Mouse (Mus musculus): ENCODE data around the gene Mllt6. TPM values are rescaled to one million over a fixed set of nuclear protein-coding genes. Genes with fewer than 3 reads are reported as not detected.
"Not testable (repeated sequence)": the region's sequence is repeated elsewhere in the genome, so short reads cannot be mapped to it uniquely, and the experiment has no call there.

Mllt6 gene
- polyA plus RNA-seq, 1 experiment = 8.2 TPM

GRCm38 (mm10) chr11:97644834-97645233, 18.4 kb upstream of the Mllt6 start:
- Histone ChIP-seq H3K4me1 (ENCODE audit: control insufficient read depth, insufficient read depth, low read length) (no peaks in the 10 kb centered on the region), H3K4me3 (ENCODE audit: control insufficient read depth, low read depth, low read length) (no peak overlapping the region), H3K27ac (ENCODE audit: control insufficient read depth, insufficient read depth, low read depth, low read length) (no peak overlapping the region), H3K27me3 (ENCODE audit: control insufficient read depth, insufficient read depth, low read length) (no peaks in the 10 kb centered on the region), H3K36me3 (ENCODE audit: control insufficient read depth, insufficient read depth, low read length) (no peaks in the 10 kb centered on the region)
- peak; percentile 44; the same call in 1 of the 2 replicates for TF ChIP-seq CTCF (IDR thresholded peaks at IDR 0.05; ENCODE audit: control insufficient read depth, insufficient read depth, insufficient replicate concordance, low read depth, low read length)
- no peak for TF ChIP-seq POLR2A (IDR thresholded peaks at IDR 0.05; ENCODE audit: control insufficient read depth, low read depth, low read length)

- not testable (repeated sequence) for H3K4me3 ChIP-seq (ENCODE audit: control insufficient read depth, low read depth, low read length)
Observed at GRCm38 (mm10) chr11:97648541-97648940, 14.7 kb upstream of the Mllt6 start.

DNA sequence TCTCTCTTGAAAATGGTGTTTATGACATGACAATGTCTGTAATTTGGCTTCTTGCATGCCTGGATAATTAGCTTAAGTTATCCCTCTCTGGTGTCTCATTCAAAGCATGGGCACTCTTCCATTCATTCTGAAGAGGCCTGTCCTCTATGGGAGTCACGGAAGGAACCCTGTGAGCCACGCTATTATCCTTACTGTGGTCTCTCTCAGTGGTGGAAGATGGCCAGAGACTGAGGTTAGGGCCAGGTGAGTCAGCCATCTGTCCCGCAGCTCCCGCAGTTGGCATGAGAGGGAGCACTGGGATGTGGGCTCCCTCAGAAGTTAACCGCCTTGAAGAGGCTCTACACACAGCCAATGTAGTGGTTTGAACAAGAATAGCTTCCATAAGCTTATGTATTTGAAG, 12.9 kb upstream of the Mllt6 start:
- Histone ChIP-seq H3K4me1 (ENCODE audit: control insufficient read depth, insufficient read depth, low read length) (no peaks in the 10 kb centered on the region), H3K4me3 (ENCODE audit: control insufficient read depth, low read depth, low read length) (no peak overlapping the region), H3K27ac (ENCODE audit: control insufficient read depth, insufficient read depth, low read depth, low read length) (no peak overlapping the region), H3K36me3 (ENCODE audit: control insufficient read depth, insufficient read depth, low read length) (no peaks in the 10 kb centered on the region), H3K27me3 (ENCODE audit: control insufficient read depth, insufficient read depth, low read length) (no peaks in the 10 kb centered on the region)
- TF ChIP-seq CTCF (IDR thresholded peaks at IDR 0.05; ENCODE audit: control insufficient read depth, insufficient read depth, insufficient replicate concordance, low read depth, low read length) (no peak), POLR2A (IDR thresholded peaks at IDR 0.05; ENCODE audit: control insufficient read depth, low read depth, low read length) (no peak)

More at GRCm38 (mm10) chr11:97648541-97648940, 14.7 kb upstream of the Mllt6 start:
- not testable (repeated sequence) for H3K36me3 ChIP-seq (ENCODE audit: control insufficient read depth, insufficient read depth, low read length); H3K27me3 ChIP-seq (ENCODE audit: control insufficient read depth, insufficient read depth, low read length); H3K27ac ChIP-seq (ENCODE audit: control insufficient read depth, insufficient read depth, low read depth, low read length); H3K4me1 ChIP-seq (ENCODE audit: control insufficient read depth, insufficient read depth, low read length)

DNA sequence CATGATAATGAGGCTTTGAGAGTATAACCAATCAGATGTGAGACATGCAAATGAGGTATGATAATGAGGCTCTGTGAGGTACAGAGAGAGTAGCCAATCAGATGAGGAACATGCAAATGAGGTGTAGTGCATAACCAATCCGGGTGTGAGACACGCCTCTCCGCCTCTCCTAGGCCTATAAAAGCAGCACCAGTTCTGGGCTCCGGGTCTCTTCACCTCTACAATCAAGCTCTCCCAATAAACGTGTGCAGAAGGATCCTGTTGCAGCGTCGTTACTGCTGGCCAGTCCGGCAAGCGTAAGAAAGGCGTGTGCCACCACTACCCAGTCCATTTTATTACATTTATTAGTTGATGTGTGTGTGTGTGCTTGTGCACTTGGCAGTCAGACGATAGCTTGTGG, 9.8 kb upstream of the Mllt6 start:
- not testable (repeated sequence) for H3K4me1 ChIP-seq (ENCODE audit: control insufficient read depth, insufficient read depth, low read length); H3K27ac ChIP-seq (ENCODE audit: control insufficient read depth, insufficient read depth, low read depth, low read length); H3K36me3 ChIP-seq (ENCODE audit: control insufficient read depth, insufficient read depth, low read length); H3K27me3 ChIP-seq (ENCODE audit: control insufficient read depth, insufficient read depth, low read length)
- H3K4me3 ChIP-seq (ENCODE audit: control insufficient read depth, low read depth, low read length) = peak overlapping the region; percentile 57

DNA sequence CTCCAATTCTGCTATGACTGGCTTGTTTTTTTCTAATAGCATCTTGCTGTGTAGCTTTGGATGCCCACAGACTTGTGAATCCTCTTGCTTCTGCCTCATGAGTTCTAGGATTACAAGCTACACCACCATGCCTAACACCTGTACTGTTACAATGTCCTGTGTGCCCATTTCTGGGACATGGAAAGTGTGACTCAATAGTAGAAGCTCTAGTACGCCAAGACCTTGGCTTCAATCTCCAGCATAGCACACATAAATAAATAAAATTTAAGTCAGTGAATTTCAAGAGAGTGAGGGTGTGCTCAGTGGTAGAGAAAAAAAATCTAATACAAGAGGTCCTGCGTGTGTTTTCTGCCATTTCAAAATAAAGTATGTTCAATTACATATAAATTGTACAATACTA, 9.0 kb upstream of the Mllt6 start:
- TF ChIP-seq POLR2A (IDR thresholded peaks at IDR 0.05; ENCODE audit: control insufficient read depth, low read depth, low read length) (no peak), CTCF (IDR thresholded peaks at IDR 0.05; ENCODE audit: control insufficient read depth, insufficient read depth, insufficient replicate concordance, low read depth, low read length) (no peak)
- H3K27ac ChIP-seq (ENCODE audit: control insufficient read depth, insufficient read depth, low read depth, low read length) = no peak overlapping the region

DNA sequence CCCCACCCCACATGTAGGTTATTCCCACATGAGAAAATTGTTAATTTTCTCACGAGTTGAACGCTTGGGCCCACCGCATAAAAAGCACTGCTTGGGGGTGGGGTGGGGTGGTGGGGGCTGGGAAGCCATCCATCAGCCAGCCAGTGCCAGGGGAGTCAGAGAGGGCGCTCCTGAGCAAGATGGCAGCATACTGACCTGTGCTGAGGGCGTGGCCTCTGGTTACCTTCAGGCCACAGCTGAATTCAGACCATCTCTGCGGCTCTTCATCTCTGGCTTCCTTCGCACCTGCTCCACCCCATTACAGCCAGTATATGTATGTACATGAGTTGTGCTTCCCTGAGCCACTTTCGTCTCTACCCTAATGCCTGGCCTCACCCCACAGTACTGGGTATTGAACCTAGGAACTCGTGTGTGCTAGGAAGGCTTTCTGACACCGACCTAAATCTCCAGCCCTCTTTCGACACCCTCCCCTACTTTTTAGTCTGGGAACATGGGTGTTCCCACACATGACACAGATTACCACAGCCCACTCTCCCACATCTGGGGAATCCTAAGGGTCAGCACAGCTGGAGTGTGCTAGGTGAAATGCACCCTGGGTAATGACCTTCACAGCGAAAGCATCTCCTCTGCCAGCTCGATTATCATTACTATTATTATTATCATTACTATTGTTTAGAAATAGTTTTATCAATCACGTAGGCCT, 6.8 kb upstream of the Mllt6 start:
- no peak overlapping the region for H3K27ac ChIP-seq (ENCODE audit: control insufficient read depth, insufficient read depth, low read depth, low read length)
- H3K27me3 ChIP-seq (ENCODE audit: control insufficient read depth, insufficient read depth, low read length) = no peaks in the 10 kb centered on the region
- H3K4me3 ChIP-seq (ENCODE audit: control insufficient read depth, low read depth, low read length) = no peak overlapping the region
- H3K36me3 ChIP-seq (ENCODE audit: control insufficient read depth, insufficient read depth, low read length) = no peaks in the 10 kb centered on the region
- H3K4me1 ChIP-seq (ENCODE audit: control insufficient read depth, insufficient read depth, low read length) = peaks cover 10% of the 10 kb centered on the region
- TF ChIP-seq POLR2A (IDR thresholded peaks at IDR 0.05; ENCODE audit: control insufficient read depth, low read depth, low read length) = no peak
- TF ChIP-seq CTCF (IDR thresholded peaks at IDR 0.05; ENCODE audit: control insufficient read depth, insufficient read depth, insufficient replicate concordance, low read depth, low read length) = no peak

More for the DNA sequence above, 9.0 kb upstream of the Mllt6 start:
- H3K4me3 ChIP-seq (ENCODE audit: control insufficient read depth, low read depth, low read length) = no peak overlapping the region
- H3K4me1 ChIP-seq (ENCODE audit: control insufficient read depth, insufficient read depth, low read length) = no peaks in the 10 kb centered on the region
- no peaks in the 10 kb centered on the region for H3K27me3 ChIP-seq (ENCODE audit: control insufficient read depth, insufficient read depth, low read length)
- H3K36me3 ChIP-seq (ENCODE audit: control insufficient read depth, insufficient read depth, low read length) = no peaks in the 10 kb centered on the region

DNA sequence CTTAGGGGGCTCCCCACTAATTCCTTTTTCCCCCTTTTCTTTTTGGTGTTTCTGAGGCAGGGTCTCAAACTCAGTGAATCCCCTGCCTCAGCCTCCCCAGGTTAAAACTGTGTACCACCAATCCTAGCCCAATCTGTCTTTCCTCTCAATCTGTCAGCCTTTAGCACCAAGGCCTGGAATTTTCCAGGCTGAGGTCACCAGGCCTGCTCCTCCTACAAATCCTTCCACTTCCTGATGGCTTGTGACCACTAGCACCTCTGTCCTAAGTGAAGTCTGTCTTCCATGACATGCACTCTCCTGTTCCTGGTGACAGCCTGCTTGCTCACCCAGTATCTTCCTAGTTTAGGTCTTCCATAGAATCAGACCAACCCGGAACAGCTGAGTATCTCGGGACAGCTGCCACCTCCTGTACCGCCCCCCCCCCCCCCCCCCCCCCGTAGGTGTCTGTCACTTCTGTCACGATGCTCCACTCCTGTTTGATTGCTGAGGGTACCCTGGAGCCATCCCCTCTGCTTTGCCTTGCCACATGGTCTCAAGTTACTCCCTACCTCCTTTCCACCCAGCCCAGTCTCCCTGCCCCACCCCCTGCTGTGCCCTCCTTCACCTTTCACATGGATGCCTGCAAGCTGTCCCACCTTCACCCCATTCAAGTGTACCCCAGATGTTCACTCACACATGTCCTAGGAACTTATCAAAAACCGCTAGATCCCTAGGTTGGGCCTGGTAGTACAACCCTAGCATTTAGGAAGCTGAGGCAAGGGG, 5.8 kb upstream of the Mllt6 start:
- Histone ChIP-seq H3K27me3 (ENCODE audit: control insufficient read depth, insufficient read depth, low read length) (no peaks in the 10 kb centered on the region), H3K36me3 (ENCODE audit: control insufficient read depth, insufficient read depth, low read length) (no peaks in the 10 kb centered on the region), H3K4me3 (ENCODE audit: control insufficient read depth, low read depth, low read length) (no peak overlapping the region), H3K4me1 (ENCODE audit: control insufficient read depth, insufficient read depth, low read length) (peaks cover 18% of the 10 kb centered on the region), H3K27ac (ENCODE audit: control insufficient read depth, insufficient read depth, low read depth, low read length) (no peak overlapping the region)
- TF ChIP-seq POLR2A (IDR thresholded peaks at IDR 0.05; ENCODE audit: control insufficient read depth, low read depth, low read length) (no peak), CTCF (IDR thresholded peaks at IDR 0.05; ENCODE audit: control insufficient read depth, insufficient read depth, insufficient replicate concordance, low read depth, low read length) (no peak)

- H3K27ac ChIP-seq (ENCODE audit: control insufficient read depth, insufficient read depth, low read depth, low read length); H3K27me3 ChIP-seq (ENCODE audit: control insufficient read depth, insufficient read depth, low read length); H3K4me3 ChIP-seq (ENCODE audit: control insufficient read depth, low read depth, low read length); H3K36me3 ChIP-seq (ENCODE audit: control insufficient read depth, insufficient read depth, low read length): not testable (repeated sequence)
- H3K4me1 ChIP-seq (ENCODE audit: control insufficient read depth, insufficient read depth, low read length) = peaks cover 22% of the 10 kb centered on the region
Observed at GRCm38 (mm10) chr11:97657967-97658366, 5.2 kb upstream of the Mllt6 start.

Measured in testis, adult 2 months (tissue).